Mouse (Mus musculus) spleen, adult 12 weeks (tissue): Measurements from ENCODE around the gene Dbndd2.

Experiments used
- DNase-seq: peaks from one replicate; pipeline ENCODE4 v3.0.0; 2022; ENCODE audit warnings: low spot score

The Dbndd2 gene

GRCm38 (mm10) chr2:164540652-164541427, 54.9 kb downstream of the Dbndd2 start:
- DNase-seq = no peak

- DNase-seq = no peak
Observed at GRCm38 (mm10) chr2:164542132-164542531, 56.2 kb downstream of the Dbndd2 start.

GRCm38 (mm10) chr2:164542598-164542997, 56.7 kb downstream of the Dbndd2 start:
- no peak for DNase-seq
